Mouse (Mus musculus): ENCODE measurements around the gene Rngtt.
"Not testable (repeated sequence)": the region's sequence is repeated elsewhere in the genome, so short reads cannot be mapped to it uniquely, and the experiment has no call there.

Rngtt gene

GRCm38 (mm10) chr4:33314150-33314549 is 4.0 kb downstream of the Rngtt start:
- not testable (repeated sequence) for DNase-seq

- DNase-seq, result no peak
Observed at GRCm38 (mm10) chr4:33315840-33316239, 5.7 kb downstream of the Rngtt start.

- DNase-seq, result no peak
Observed at GRCm38 (mm10) chr4:33331147-33331546, 21.0 kb downstream of the Rngtt start.

GRCm38 (mm10) chr4:33332956-33333455 is 22.9 kb downstream of the Rngtt start:
- DNase-seq, result no peak

- DNase-seq, result no peak
Observed at GRCm38 (mm10) chr4:33337999-33338398, 27.9 kb downstream of the Rngtt start.

- DNase-seq, result no peak
Observed at GRCm38 (mm10) chr4:33342877-33343731, 33.0 kb downstream of the Rngtt start.

- peak; percentile 3 for DNase-seq
Observed at GRCm38 (mm10) chr4:33343732-33344057, 33.6 kb downstream of the Rngtt start.

GRCm38 (mm10) chr4:33363451-33363850 is 53.3 kb downstream of the Rngtt start:
- no peak for DNase-seq

- DNase-seq, result no peak
Observed at GRCm38 (mm10) chr4:33374916-33375315, 64.8 kb downstream of the Rngtt start.

- no peak for DNase-seq
Observed at GRCm38 (mm10) chr4:33377642-33378041, 67.5 kb downstream of the Rngtt start.

GRCm38 (mm10) chr4:33378894-33379293 is 68.8 kb downstream of the Rngtt start:
- DNase-seq, result no peak

- DNase-seq, result no peak
Observed at GRCm38 (mm10) chr4:33388899-33389298, 78.8 kb downstream of the Rngtt start.

- no peak for DNase-seq
Observed at GRCm38 (mm10) chr4:33390660-33391059, 80.5 kb downstream of the Rngtt start.

- no peak for DNase-seq
Observed at GRCm38 (mm10) chr4:33393437-33393836, 83.3 kb downstream of the Rngtt start.

GRCm38 (mm10) chr4:33396222-33397176 is 86.4 kb downstream of the Rngtt start:
- DNase-seq, result peak; percentile 90

- DNase-seq, result no peak
Observed at GRCm38 (mm10) chr4:33405723-33406293, 95.7 kb downstream of the Rngtt start.

GRCm38 (mm10) chr4:33413791-33414190 is 103.7 kb downstream of the Rngtt start:
- peak; percentile 9 for DNase-seq

GRCm38 (mm10) chr4:33414781-33415180 is 104.7 kb downstream of the Rngtt start:
- DNase-seq, result no peak

- DNase-seq, result no peak
Observed at GRCm38 (mm10) chr4:33417391-33417790, 107.3 kb downstream of the Rngtt start.

GRCm38 (mm10) chr4:33419644-33420043 is 109.5 kb downstream of the Rngtt start:
- no peak for DNase-seq

- no peak for DNase-seq
Observed at GRCm38 (mm10) chr4:33428856-33429255, 118.7 kb downstream of the Rngtt start.

- DNase-seq, result no peak
Observed at GRCm38 (mm10) chr4:33441864-33442263, 131.8 kb downstream of the Rngtt start.

- no peak for DNase-seq
Observed at GRCm38 (mm10) chr4:33446265-33446664, 136.2 kb downstream of the Rngtt start.
